Mouse (Mus musculus) embryonic fibroblast, embryonic 13.5 days (primary cell): ENCODE measurements around the gene Bcam. TPM values are rescaled to one million over a fixed set of nuclear protein-coding genes. Genes with fewer than 3 reads are reported as not detected.
A peak's percentile ranks its signal among the peaks of the same experiment; 100 is the strongest.

Experiments used
- H3K27ac ChIP-seq: 2 replicates; pipeline ENCODE4 v1.5.1; 2012; ENCODE audit warnings: low read length, control low read depth, inconsistent platforms; ENCODE audit not compliant: insufficient read depth
- H3K4me1 ChIP-seq: 2 replicates; pipeline ENCODE4 v1.6.1; 2011; ENCODE audit warnings: low read length; ENCODE audit not compliant: control insufficient read depth, insufficient read depth
- H3K4me3 ChIP-seq: 2 replicates; pipeline ENCODE4 v1.5.1; 2011; ENCODE audit warnings: mild to moderate bottlenecking, control low read depth, low read length; ENCODE audit not compliant: insufficient read depth
- CTCF ChIP-seq: IDR thresholded peaks from 2 replicates; pipeline ENCODE4 v1.5.1; 2011; ENCODE audit warnings: mild to moderate bottlenecking, control low read depth, low read length, moderate library complexity, borderline replicate concordance; ENCODE audit not compliant: insufficient read depth
- POLR2A ChIP-seq: IDR thresholded peaks from 2 replicates; pipeline ENCODE4 v1.6.1; 2011; ENCODE audit warnings: low read depth, mild to moderate bottlenecking, control low read depth, low read length, moderate library complexity
- polyA plus RNA-seq: library from polyadenylated mRNA; stranded (reverse); fragments of >200 nt; gene quantifications from 2 replicates; pipeline ENCODE4 v1.2.4, GENCODE M21; 2011; ENCODE audit warnings: low read depth; ENCODE audit not compliant: missing spikeins, insufficient read length

Gene Bcam
- polyA plus RNA-seq, 1 experiment, result 2.5 TPM

DNA sequence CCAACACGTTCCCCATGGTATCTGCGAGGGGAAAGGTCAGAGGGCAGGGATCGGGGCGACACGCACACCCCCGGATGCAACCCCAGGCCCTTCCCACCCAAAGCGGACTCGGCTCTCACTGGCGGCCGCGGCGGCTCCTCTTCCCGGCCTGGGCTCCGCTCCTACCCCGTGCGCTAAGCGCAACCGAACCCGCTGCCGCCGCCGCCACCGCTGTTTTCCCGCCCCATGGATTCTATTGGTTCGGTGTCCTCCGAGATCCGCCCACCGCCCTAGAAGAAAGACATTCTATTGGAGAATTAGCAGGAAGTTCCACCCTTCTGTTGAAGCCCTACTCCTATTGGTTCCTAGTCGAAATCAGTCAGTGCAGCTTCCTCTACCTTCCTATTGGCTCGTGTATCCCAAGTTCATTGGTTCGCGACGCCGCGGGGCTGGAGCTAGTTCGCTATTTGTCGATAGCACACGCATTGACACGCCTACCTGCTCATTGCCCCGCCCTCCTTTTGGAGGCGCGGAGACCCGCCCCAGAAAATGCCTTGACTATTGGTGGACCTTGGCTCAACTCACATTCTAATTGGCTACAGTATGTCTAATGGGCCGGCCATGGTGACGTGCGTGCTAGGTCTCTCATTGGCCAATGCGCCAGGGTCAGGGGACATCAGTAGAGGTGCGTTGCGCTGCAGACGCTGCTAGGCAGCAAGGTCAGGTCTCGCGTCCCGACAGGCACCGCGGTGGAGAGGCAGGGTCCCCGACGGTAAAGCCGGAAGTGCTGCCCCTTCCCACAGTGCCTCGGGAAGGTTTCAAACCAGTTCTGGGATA is 55.4 kb downstream of the Bcam start, which contains the start of gene Tomm40:
Gene Tomm40 (minus strand): TSS at position 200 of the 816 bp plus-strand sequence.
- TF ChIP-seq CTCF (no peak), POLR2A (0 out of 2 replicates have a peak, but pooled peaks have one; percentile 49)
- H3K4me1 ChIP-seq, result peaks cover 9% of the 10 kb centered on the region
- peak within 1 kb of the TSS; percentile 91 for H3K27ac ChIP-seq
- peak within 1 kb of the TSS; percentile 96 for H3K4me3 ChIP-seq

DNA sequence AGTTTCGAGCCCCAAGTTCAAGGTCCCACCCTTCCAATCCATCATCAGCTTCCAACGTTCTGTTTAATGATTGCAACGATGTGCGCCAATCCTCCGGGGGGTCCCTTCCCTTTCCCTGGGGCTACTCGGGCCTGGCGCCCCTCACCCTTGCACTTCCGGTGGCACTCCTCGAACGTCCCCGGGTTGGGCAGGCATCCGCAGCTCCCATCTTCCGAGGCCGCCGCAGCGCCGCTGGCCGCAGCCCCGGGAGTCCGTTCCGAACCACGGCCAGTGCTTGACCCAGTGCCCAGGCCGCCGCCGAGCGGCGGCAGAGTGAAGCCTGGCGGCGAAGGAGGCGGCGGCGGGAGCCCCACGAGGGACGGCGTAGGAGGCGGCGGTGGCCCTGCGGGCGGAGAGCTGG is 56.0 kb downstream of the Bcam start:
- H3K4me1 ChIP-seq, result peaks cover 9% of the 10 kb centered on the region
- no peak for TF ChIP-seq CTCF
- no peak for TF ChIP-seq POLR2A
- H3K27ac ChIP-seq, result peak overlapping the region; percentile 45
- H3K4me3 ChIP-seq, result peak overlapping the region; percentile 96

DNA sequence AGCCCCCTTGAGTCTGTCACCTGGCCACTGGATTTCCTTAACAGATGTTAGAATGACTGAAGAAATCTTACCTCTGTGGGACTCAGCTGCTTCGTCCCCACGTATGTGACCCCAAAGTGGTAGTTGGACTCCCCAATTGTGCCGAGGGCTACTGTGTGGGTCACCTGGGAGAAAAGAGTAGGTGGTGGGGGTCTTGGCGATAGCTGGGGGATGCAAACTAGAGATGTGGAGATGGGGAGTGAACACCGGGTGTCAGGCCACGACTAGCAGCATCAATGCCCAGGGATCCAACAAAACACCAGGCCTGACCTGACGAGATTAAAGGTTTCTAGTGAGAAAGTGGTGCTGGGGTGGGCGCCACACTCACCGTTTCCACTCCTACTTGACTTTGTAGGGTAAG is 57.2 kb downstream of the Bcam start:
- Histone ChIP-seq H3K4me3 (peak overlapping the region; percentile 96; the same call in 1 of the 2 replicates), H3K4me1 (peaks cover 9% of the 10 kb centered on the region), H3K27ac (no peak overlapping the region)
- TF ChIP-seq POLR2A, result no peak
- no peak for TF ChIP-seq CTCF

GRCm38 (mm10) chr7:19713196-19713595 is 57.6 kb downstream of the Bcam start:
- TF ChIP-seq POLR2A, result no peak
- no peak for TF ChIP-seq CTCF
- Histone ChIP-seq H3K4me3 (no peak overlapping the region), H3K27ac (no peak overlapping the region), H3K4me1 (peaks cover 9% of the 10 kb centered on the region)

- no peak overlapping the region for H3K4me3 ChIP-seq
- H3K4me1 ChIP-seq, result peaks cover 6% of the 10 kb centered on the region
- H3K27ac ChIP-seq, result no peak overlapping the region
- no peak for TF ChIP-seq CTCF
- TF ChIP-seq POLR2A, result no peak
Observed at GRCm38 (mm10) chr7:19712414-19712813, 58.4 kb downstream of the Bcam start.

- no peak overlapping the region for H3K27ac ChIP-seq
- H3K4me3 ChIP-seq, result no peak overlapping the region
- no peaks in the 10 kb centered on the region for H3K4me1 ChIP-seq
- TF ChIP-seq CTCF, result no peak
- no peak for TF ChIP-seq POLR2A
Observed at GRCm38 (mm10) chr7:19710650-19711049, 60.2 kb downstream of the Bcam start.

Other genes with a start within 250 kb of the Bcam start
- 25.3 and 27.7 TPM in 2 replicates for gene Ppp1r37, start 207.9 kb downstream of the Bcam start, polyA plus RNA-seq
- gene Zfp296, start 193.7 kb downstream of the Bcam start, polyA plus RNA-seq, result 1.5 and 1.8 TPM in 2 replicates
- 52.6 and 65.2 TPM in 2 replicates for gene Gemin7, start 193.4 kb downstream of the Bcam start, polyA plus RNA-seq
- gene Clasrp, start 166.5 kb downstream of the Bcam start, polyA plus RNA-seq, result 32.4 and 38.1 TPM in 2 replicates
- 15.4 and 17.9 TPM in 2 replicates for gene Relb, start 141.6 kb downstream of the Bcam start, polyA plus RNA-seq
- gene Clptm1, start 106.0 kb downstream of the Bcam start, polyA plus RNA-seq, result 116 and 124 TPM in 2 replicates
- gene Apoc2, start 93.1 kb downstream of the Bcam start, polyA plus RNA-seq, result not detected in 2 replicates
- not detected in 2 replicates for gene Gm44805, start 89.6 kb downstream of the Bcam start, polyA plus RNA-seq
- not detected in 2 replicates for gene Apoc4, start 89.5 kb downstream of the Bcam start, polyA plus RNA-seq
- not detected in 2 replicates for gene Apoc1, start 78.4 kb downstream of the Bcam start, polyA plus RNA-seq
- gene Apoe, start 71.8 kb downstream of the Bcam start, polyA plus RNA-seq, result 8.5 and 34.9 TPM in 2 replicates
- gene Tomm40, start 55.6 kb downstream of the Bcam start, polyA plus RNA-seq, result 38.1 and 51.3 TPM in 2 replicates
- 39.7 and 45.3 TPM in 2 replicates for gene Nectin2, start 20.5 kb downstream of the Bcam start, polyA plus RNA-seq
- not detected in 2 replicates for gene Cblc, start 25.8 kb upstream of the Bcam start, polyA plus RNA-seq
- gene Bcl3, start 51.8 kb upstream of the Bcam start, polyA plus RNA-seq, result 24.1 and 37.9 TPM in 2 replicates
- gene Gm19345, start 81.0 kb upstream of the Bcam start, polyA plus RNA-seq, result not detected in 2 replicates
- gene Ceacam16, start 90.3 kb upstream of the Bcam start, polyA plus RNA-seq, result not detected in 2 replicates
- not detected in 2 replicates for gene Ceacam19, start 116.9 kb upstream of the Bcam start, polyA plus RNA-seq
- 54.1 and 65.0 TPM in 2 replicates for gene Pvr, start 150.1 kb upstream of the Bcam start, polyA plus RNA-seq
- gene Igsf23, start 179.7 kb upstream of the Bcam start, polyA plus RNA-seq, result not detected in 2 replicates
- not detected in 2 replicates for gene Ceacam20, start 194.4 kb upstream of the Bcam start, polyA plus RNA-seq
- not detected in 2 replicates for gene Nlrp9b, start 220.4 kb upstream of the Bcam start, polyA plus RNA-seq